Comparison of ENCODE assay signal across 23 mouse cellular contexts in the genomic region with DNA sequence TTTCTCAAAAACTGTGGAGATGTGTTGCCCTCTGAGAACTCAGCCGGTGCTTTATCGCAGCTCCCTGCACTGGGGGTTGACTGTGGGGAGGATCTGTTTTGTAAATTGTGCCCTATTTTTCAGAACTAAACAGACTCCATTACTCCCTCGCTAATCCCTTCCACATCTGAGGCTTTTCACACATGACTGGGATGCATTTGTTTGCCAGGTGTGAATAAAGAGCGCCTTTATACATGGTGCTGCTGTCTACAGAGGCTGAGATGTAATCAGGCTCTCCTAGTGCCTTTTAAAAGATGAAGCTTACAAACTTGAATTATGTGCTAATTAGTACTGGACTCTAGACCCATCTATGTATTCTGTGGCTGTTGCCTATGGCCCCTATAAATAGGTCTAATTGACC. TPM values are rescaled to one million over a fixed set of nuclear protein-coding genes. Genes with fewer than 3 reads are reported as not detected.
DNase-seq lines count a peak whose midpoint lies in the region; ATAC-seq and TF ChIP-seq lines count a peak whose summit lies in the region.
"Had no signal": no experiment of that assay in that cellular context is flagged by ENCODE, and none has a peak within 500 bp of the region (broad histone marks: within the 10 kb centered on the region; RNA-seq: fewer than 3 reads in every experiment).

No protein-coding gene starts in this region.

- TF ChIP-seq CTCF in midbrain, postnatal 0 days (IDR thresholded peaks at IDR 0.05): no peak
- TF ChIP-seq CTCF in forebrain, postnatal 0 days (IDR thresholded peaks at IDR 0.05; ENCODE audit: low read depth): no peak

- H3K27me3 ChIP-seq in midbrain, embryonic 10.5 days (ENCODE audit: low read depth, poor library complexity, severe bottlenecking): no peaks in the 10 kb centered on the region
- H3K27me3 ChIP-seq in midbrain, postnatal 0 days (ENCODE audit: insufficient read depth, low read length): no peaks in the 10 kb centered on the region
- H3K27me3 ChIP-seq in forebrain, postnatal 0 days (ENCODE audit: insufficient read depth, low read length): no peaks in the 10 kb centered on the region
- H3K27me3 ChIP-seq in limb, embryonic 12.5 days: no peaks in the 10 kb centered on the region
- H3K27me3 ChIP-seq in midbrain, embryonic 16.5 days (ENCODE audit: control insufficient read depth, insufficient read depth, low read depth, low read length): no peaks in the 10 kb centered on the region
- H3K27me3 ChIP-seq: liver, embryonic 12.5 days had no signal

- intact Hi-C loops in heart, postnatal 14 days (cut with DNase I): no loop called here

- no peak overlapping the region for H3K4me3 ChIP-seq in midbrain, embryonic 10.5 days
- no peak overlapping the region for H3K4me3 ChIP-seq in midbrain, postnatal 0 days (ENCODE audit: low read depth, low read length)
- H3K4me3 ChIP-seq in forebrain, postnatal 0 days (ENCODE audit: low read depth, low read length): no peak overlapping the region
- no peak overlapping the region for H3K4me3 ChIP-seq in limb, embryonic 12.5 days (replicated peaks)
- H3K4me3 ChIP-seq in midbrain, embryonic 16.5 days (ENCODE audit: low read depth, low read length): no peak overlapping the region
- H3K4me3 ChIP-seq: embryonic facial prominence, embryonic 13.5 days; hindbrain, embryonic 15.5 days; liver, embryonic 12.5 days had no signal

- no peak for ATAC-seq in midbrain, postnatal 0 days (ENCODE audit: low FRiP score)
- ATAC-seq in forebrain, postnatal 0 days: peak; percentile 58
- no peak for ATAC-seq in limb, embryonic 12.5 days (ENCODE audit: insufficient number of reproducible peaks, insufficient read depth, low FRiP score, low TSS enrichment, low read depth)
- ATAC-seq in midbrain, embryonic 16.5 days: peak; percentile 60; the same call in 1 of the 2 replicates
- ATAC-seq in megakaryocyte, adult 5-6 weeks (ENCODE audit: poor library complexity, severe bottlenecking): no peak
- ATAC-seq: activated CD4-positive, CD25-positive, alpha-beta regulatory T cell, adult 4 months; liver, embryonic 12.5 days had no signal

- H3K9me3 ChIP-seq in midbrain, embryonic 10.5 days (replicated peaks): no peaks in the 10 kb centered on the region
- no peaks in the 10 kb centered on the region for H3K9me3 ChIP-seq in midbrain, postnatal 0 days (ENCODE audit: low read length)
- H3K9me3 ChIP-seq in forebrain, postnatal 0 days (ENCODE audit: low read length): no peaks in the 10 kb centered on the region
- no peaks in the 10 kb centered on the region for H3K9me3 ChIP-seq in limb, embryonic 12.5 days
- no peaks in the 10 kb centered on the region for H3K9me3 ChIP-seq in midbrain, embryonic 16.5 days (replicated peaks; ENCODE audit: control insufficient read depth, low read length, poor library complexity, severe bottlenecking)
- H3K9me3 ChIP-seq: embryonic facial prominence, embryonic 13.5 days; hindbrain, embryonic 15.5 days; liver, embryonic 12.5 days had no signal

- H3K27ac ChIP-seq in midbrain, embryonic 10.5 days (replicated peaks): peak overlapping the region; percentile 75
- no peak overlapping the region; the same call in 1 of the 2 replicates for H3K27ac ChIP-seq in midbrain, postnatal 0 days (ENCODE audit: low read depth, low read length)
- no peak overlapping the region for H3K27ac ChIP-seq in forebrain, postnatal 0 days (ENCODE audit: low read depth, low read length)
- H3K27ac ChIP-seq in limb, embryonic 12.5 days: peak overlapping the region; percentile 51
- peak overlapping the region; percentile 47; the same call in 1 of the 2 replicates for H3K27ac ChIP-seq in midbrain, embryonic 16.5 days (ENCODE audit: low read length)
- H3K27ac ChIP-seq: embryonic facial prominence, embryonic 13.5 days; hindbrain, embryonic 15.5 days; liver, embryonic 12.5 days had no signal

- no peaks in the 10 kb centered on the region for H3K36me3 ChIP-seq in midbrain, embryonic 10.5 days
- H3K36me3 ChIP-seq in midbrain, postnatal 0 days (ENCODE audit: insufficient read depth, low read length): no peaks in the 10 kb centered on the region
- no peaks in the 10 kb centered on the region for H3K36me3 ChIP-seq in forebrain, postnatal 0 days (ENCODE audit: insufficient read depth)
- H3K36me3 ChIP-seq in limb, embryonic 12.5 days: no peaks in the 10 kb centered on the region
- no peaks in the 10 kb centered on the region for H3K36me3 ChIP-seq in midbrain, embryonic 16.5 days (ENCODE audit: control insufficient read depth, insufficient read depth, low read length)
- H3K36me3 ChIP-seq: embryonic facial prominence, embryonic 13.5 days; G1E; hindbrain, embryonic 15.5 days; liver, embryonic 12.5 days had no signal

- peaks cover 36% of the 10 kb centered on the region for H3K4me1 ChIP-seq in midbrain, embryonic 10.5 days
- no peaks in the 10 kb centered on the region for H3K4me1 ChIP-seq in midbrain, postnatal 0 days (ENCODE audit: insufficient read depth, low read length)
- peaks cover 4% of the 10 kb centered on the region; the same call in 1 of the 2 replicates for H3K4me1 ChIP-seq in forebrain, postnatal 0 days (ENCODE audit: insufficient read depth)
- peaks cover 26% of the 10 kb centered on the region for H3K4me1 ChIP-seq in limb, embryonic 12.5 days (replicated peaks)
- peaks cover 16% of the 10 kb centered on the region for H3K4me1 ChIP-seq in midbrain, embryonic 16.5 days (ENCODE audit: control insufficient read depth, insufficient read depth, low read length)
- H3K4me1 ChIP-seq: liver, embryonic 12.5 days had no signal

- no peak overlapping the region for H3K9ac ChIP-seq in midbrain, postnatal 0 days (replicated peaks; ENCODE audit: low read length, poor library complexity, severe bottlenecking)
- no peak overlapping the region for H3K9ac ChIP-seq in forebrain, postnatal 0 days
- no peak overlapping the region for H3K9ac ChIP-seq in limb, embryonic 12.5 days (replicated peaks)
- no peak overlapping the region for H3K9ac ChIP-seq in midbrain, embryonic 16.5 days (ENCODE audit: low read depth, low read length)
- H3K9ac ChIP-seq: embryonic facial prominence, embryonic 13.5 days; hindbrain, embryonic 15.5 days; liver, embryonic 12.5 days had no signal

- no peak for DNase-seq in midbrain, embryonic 10.5 days (ENCODE audit: low spot score)
- DNase-seq in midbrain, postnatal 0 days (ENCODE audit: low spot score): no peak
- DNase-seq in forebrain, postnatal 0 days: no peak
- DNase-seq in heart, postnatal 14 days: no peak
- DNase-seq in right cerebral cortex, postnatal 10 days (ENCODE audit: low spot score in 2 of 2): no peak
- DNase-seq: cerebellum, adult 2 months; cerebellum, postnatal 36 days; kidney, adult 11 months; layer of hippocampus, postnatal 36 days; lung, adult 2 months; lung, postnatal 4 days; right cerebral cortex, adult 18-20 months; spleen, adult 18-20 months; thymus, postnatal 25 days had no signal

- no peak overlapping the region for H3K4me2 ChIP-seq in midbrain, postnatal 0 days (ENCODE audit: low read depth, low read length, poor library complexity, severe bottlenecking)
- no peak overlapping the region for H3K4me2 ChIP-seq in forebrain, postnatal 0 days (ENCODE audit: low read depth)
- H3K4me2 ChIP-seq in limb, embryonic 12.5 days: 0 out of 2 replicates have a peak overlapping the region, but pooled peaks have one; percentile 11
- H3K4me2 ChIP-seq in midbrain, embryonic 16.5 days (ENCODE audit: low read length): no peak overlapping the region
- H3K4me2 ChIP-seq: embryonic facial prominence, embryonic 13.5 days; heart, embryonic 11.5 days; hindbrain, embryonic 15.5 days; liver, embryonic 12.5 days had no signal

- WGBS in midbrain, embryonic 10.5 days: 15% methylated on average over 4 of the region's 4 CpGs
- 27% methylated on average over 4 of the region's 4 CpGs for WGBS in midbrain, postnatal 0 days
- 10% methylated on average over 4 of the region's 4 CpGs for WGBS in forebrain, postnatal 0 days
- WGBS in limb, embryonic 12.5 days: 12% methylated on average over 4 of the region's 4 CpGs
- 14% methylated on average over 4 of the region's 4 CpGs for WGBS in midbrain, embryonic 16.5 days

RNA-seq across cellular contexts. Expression of a gene that starts 50.7 kb away (rescaled TPM):
- 0.90 and 1.6 TPM in 2 replicates for polyA plus RNA-seq in midbrain, embryonic 10.5 days (2016; fragmentation: Nextera tagmentation; extraction: Ambion mirVana)
- 2.5 and 3.2 TPM in 2 replicates for total RNA-seq in midbrain, postnatal 0 days (2014; rRNA removed)
- 2.7 and 2.9 TPM in 2 replicates for polyA plus RNA-seq in midbrain, postnatal 0 days (2015; fragmentation: Nextera tagmentation; extraction: Ambion mirVana)
- total RNA-seq in forebrain, postnatal 0 days (2014; rRNA removed): 1.3 and 3.5 TPM in 2 replicates
- polyA plus RNA-seq in forebrain, postnatal 0 days (2015; fragmentation: Nextera tagmentation; extraction: Ambion mirVana): 1.2 and 1.4 TPM in 2 replicates
- polyA plus RNA-seq in limb, embryonic 12.5 days (2016; fragmentation: Nextera tagmentation; extraction: Ambion mirVana): 2.9 and 3.7 TPM in 2 replicates
- polyA plus RNA-seq in midbrain, embryonic 16.5 days (2015; fragmentation: Nextera tagmentation; extraction: Ambion mirVana): 1.7 and 2.8 TPM in 2 replicates
- total RNA-seq in heart, postnatal 14 days (2021): under 1 TPM; 0.44 to 0.55 TPM
- total RNA-seq in megakaryocyte, adult 5-6 weeks (2015): not detected in 2 replicates
- total RNA-seq in megakaryocyte, adult 5-6 weeks (2017): not detected in 2 replicates
- polyA plus RNA-seq: activated CD4-positive, CD25-positive, alpha-beta regulatory T cell, adult 4 months; G1E had no signal

Comparison
In these comparisons a context has a peak if more than half of its experiments do, and no peak if none do; other contexts are left out.
1. H3K27ac ChIP-seq: peak in midbrain, embryonic 10.5 days (single experiment), limb, embryonic 12.5 days (single experiment) and midbrain, embryonic 16.5 days (single experiment); none in midbrain, postnatal 0 days (single experiment) and forebrain, postnatal 0 days (single experiment).
2. ATAC-seq: peak in forebrain, postnatal 0 days (single experiment) and midbrain, embryonic 16.5 days (single experiment); none in midbrain, postnatal 0 days (single experiment), limb, embryonic 12.5 days (single experiment) and megakaryocyte, adult 5-6 weeks (single experiment).